Mouse (Mus musculus) lung, postnatal 36 days (tissue): ENCODE data around the gene Kif21b.

Experiments used
- DNase-seq: peaks from one replicate; pipeline ENCODE4 v3.0.0; 2022; ENCODE audit warnings: mixed read lengths

Kif21b gene

GRCm38 (mm10) chr1:136160297-136160696 lies 29.1 kb downstream of the Kif21b start:
- DNase-seq: no peak

- DNase-seq: no peak
Measured at GRCm38 (mm10) chr1:136160930-136161329, 29.7 kb downstream of the Kif21b start.

GRCm38 (mm10) chr1:136161333-136161921 lies 30.2 kb downstream of the Kif21b start:
- DNase-seq: no peak

GRCm38 (mm10) chr1:136165436-136165835 lies 34.2 kb downstream of the Kif21b start:
- DNase-seq: no peak

GRCm38 (mm10) chr1:136167657-136168056 lies 36.5 kb downstream of the Kif21b start:
- no peak for DNase-seq

- peak; percentile 87 for DNase-seq
Measured at GRCm38 (mm10) chr1:136170109-136170508, 38.9 kb downstream of the Kif21b start.

GRCm38 (mm10) chr1:136172696-136173095 lies 41.5 kb downstream of the Kif21b start:
- DNase-seq: no peak

GRCm38 (mm10) chr1:136174101-136174606 lies 43.0 kb downstream of the Kif21b start:
- DNase-seq: peak; percentile 52

GRCm38 (mm10) chr1:136175183-136175582 lies 44.0 kb downstream of the Kif21b start:
- DNase-seq: peak; percentile 71

- DNase-seq: peak; percentile 70
Measured at GRCm38 (mm10) chr1:136177085-136177484, 45.9 kb downstream of the Kif21b start.

GRCm38 (mm10) chr1:136178741-136179140 lies 47.6 kb downstream of the Kif21b start:
- peak; percentile 87 for DNase-seq

GRCm38 (mm10) chr1:136179511-136180001 lies 48.4 kb downstream of the Kif21b start:
- DNase-seq: peak; percentile 13

GRCm38 (mm10) chr1:136190033-136190432 lies 58.8 kb downstream of the Kif21b start:
- no peak for DNase-seq

- DNase-seq: peak; percentile 19
Measured at GRCm38 (mm10) chr1:136212803-136213202, 81.6 kb downstream of the Kif21b start, which contains the start of gene Mroh3. Gene Mroh3, minus strand, starts transcription at chr1:136212828.

GRCm38 (mm10) chr1:136214304-136214703 lies 83.1 kb downstream of the Kif21b start:
- DNase-seq: no peak

- DNase-seq: peak; percentile 58
Measured at GRCm38 (mm10) chr1:136220037-136220871, 89.1 kb downstream of the Kif21b start.

GRCm38 (mm10) chr1:136222386-136222785 lies 91.2 kb downstream of the Kif21b start:
- DNase-seq: no peak

GRCm38 (mm10) chr1:136223758-136224342 lies 92.7 kb downstream of the Kif21b start:
- no peak for DNase-seq

GRCm38 (mm10) chr1:136225846-136226245 lies 94.7 kb downstream of the Kif21b start:
- no peak for DNase-seq

- DNase-seq: no peak
Measured at GRCm38 (mm10) chr1:136226626-136227025, 95.4 kb downstream of the Kif21b start.
